Mouse (Mus musculus) gastrocnemius, postnatal 10 days (tissue): Measurements from ENCODE around the gene Rtn2. TPM values are rescaled to one million over a fixed set of nuclear protein-coding genes. Genes with fewer than 3 reads are reported as not detected.

Source experiments
- DNase-seq: peaks from one replicate; pipeline ENCODE4 v3.0.0; 2021; ENCODE audit warnings: mixed read lengths
- total RNA-seq, 2 experiments: library from RNA; stranded (reverse); gene quantifications; 2 replicates each; pipeline ENCODE4 v1.2.3; 2021

Rtn2 gene
- total RNA-seq, 2 experiments from 2014 or later = 669 to 730 TPM

DNA sequence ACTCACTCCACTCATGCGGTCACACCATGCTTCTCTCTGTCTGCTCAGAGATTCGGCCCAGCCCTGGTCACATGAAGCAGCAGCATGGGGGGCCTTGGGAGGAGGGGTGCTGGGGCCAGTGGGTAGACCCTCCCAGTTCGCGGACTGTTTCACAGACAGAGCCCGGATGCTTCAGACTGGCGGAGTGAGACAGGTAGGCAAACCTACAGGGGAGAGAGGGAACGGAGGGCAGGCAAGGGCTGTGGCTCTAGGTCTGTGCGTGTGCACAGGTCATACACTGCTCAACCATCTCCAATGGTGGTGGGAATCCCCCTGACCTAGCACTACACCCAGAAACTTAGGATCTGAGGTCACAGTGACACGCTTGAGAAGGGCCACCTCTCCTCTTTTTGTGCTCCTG is 37.0 kb downstream of the Rtn2 start:
- DNase-seq = no peak

DNA sequence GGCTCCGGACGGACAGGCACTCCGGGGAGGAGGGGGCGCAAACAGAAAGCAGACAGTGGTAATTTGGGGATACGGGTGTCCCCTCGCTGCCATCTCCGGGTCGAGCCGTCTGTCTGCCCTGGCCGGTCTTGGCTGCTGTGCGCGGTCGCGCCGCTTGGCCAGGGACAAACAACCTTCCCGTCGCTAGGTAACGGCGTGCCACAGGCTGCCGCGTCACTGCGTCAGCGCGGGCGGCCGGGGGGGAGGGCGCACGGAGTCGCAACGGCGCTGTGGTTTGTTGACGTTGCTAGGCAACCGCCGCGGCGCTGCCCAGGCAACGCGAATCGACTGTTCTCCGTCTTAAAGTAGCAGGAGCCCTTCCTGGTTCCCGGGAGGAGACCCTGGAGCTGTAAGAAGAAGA is 37.5 kb downstream of the Rtn2 start:
- peak; percentile 96 for DNase-seq

DNA sequence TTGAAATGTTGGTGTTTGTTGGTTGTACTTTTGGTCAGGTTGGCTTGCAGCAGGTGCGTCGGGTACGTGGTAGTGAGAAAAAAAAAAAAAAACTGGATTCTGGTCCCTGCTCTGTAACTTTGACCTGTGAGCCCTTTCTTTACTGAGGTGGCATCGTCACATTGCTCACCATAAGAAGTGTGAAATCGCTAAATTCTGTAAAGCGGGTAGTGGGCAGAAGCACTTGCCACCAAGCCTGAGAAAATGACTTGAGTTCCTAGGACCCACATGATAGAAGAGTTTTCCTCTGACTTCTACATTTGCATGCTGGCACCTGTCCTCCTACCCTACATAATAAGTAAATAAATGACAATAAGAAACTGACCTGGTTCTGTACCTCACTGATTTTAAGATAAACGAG is 38.2 kb downstream of the Rtn2 start:
- DNase-seq = no peak

GRCm38 (mm10) chr7:19321464-19321863 is 39.0 kb downstream of the Rtn2 start:
- no peak for DNase-seq

DNA sequence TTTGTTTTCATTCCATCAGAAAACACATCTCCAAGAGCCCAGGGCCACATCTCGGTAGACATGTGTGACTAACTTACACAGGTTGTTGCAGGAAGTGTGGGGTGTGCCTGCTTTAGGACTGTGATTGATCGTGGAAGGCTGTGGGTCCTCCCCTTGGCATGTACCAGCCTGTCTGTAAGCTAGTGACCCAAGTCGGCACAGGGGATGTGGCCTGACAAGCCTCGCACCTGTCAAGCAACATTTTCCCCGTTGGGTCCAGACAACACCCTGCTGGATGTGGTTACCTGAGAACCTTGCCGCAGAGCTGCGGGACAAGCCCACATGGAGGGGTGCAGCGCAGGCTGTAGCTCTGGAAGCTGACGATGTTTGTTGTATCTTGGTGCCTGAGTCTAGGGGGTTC is 40.1 kb downstream of the Rtn2 start:
- no peak for DNase-seq

DNA sequence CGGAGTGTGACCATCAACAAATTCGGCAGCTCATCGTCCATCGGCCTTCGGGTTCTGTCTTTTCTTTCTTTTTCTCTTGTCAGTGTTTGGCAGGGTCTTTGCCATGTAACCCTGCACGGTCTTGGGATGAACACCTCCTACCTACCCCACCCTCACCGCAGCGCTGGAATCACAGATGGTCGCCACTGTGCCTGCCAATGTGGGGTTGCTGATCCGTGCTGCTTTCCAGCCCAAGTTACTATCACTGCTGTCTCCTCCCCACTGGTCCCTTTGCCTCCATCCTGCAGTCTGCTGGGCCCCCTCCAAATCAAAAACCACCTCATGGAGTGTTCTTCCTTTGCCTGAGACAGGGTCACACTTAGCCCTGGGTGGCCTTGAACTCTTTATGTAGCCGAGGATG is 41.8 kb downstream of the Rtn2 start:
- DNase-seq = no peak

- no peak for DNase-seq
These were observed 43.1 kb downstream of the Rtn2 start for GRCm38 (mm10) chr7:19325262-19326199.

- DNase-seq = peak; percentile 87
These were observed 43.9 kb downstream of the Rtn2 start for GRCm38 (mm10) chr7:19326359-19326758.

- DNase-seq = peak; percentile 82
These were observed 44.7 kb downstream of the Rtn2 start for GRCm38 (mm10) chr7:19327128-19327527.

GRCm38 (mm10) chr7:19327782-19328181 is 45.4 kb downstream of the Rtn2 start:
- DNase-seq = no peak

GRCm38 (mm10) chr7:19328425-19328824 is 46.0 kb downstream of the Rtn2 start:
- DNase-seq = no peak

- no peak for DNase-seq
These were observed 49.5 kb downstream of the Rtn2 start for GRCm38 (mm10) chr7:19331910-19332309.

DNA sequence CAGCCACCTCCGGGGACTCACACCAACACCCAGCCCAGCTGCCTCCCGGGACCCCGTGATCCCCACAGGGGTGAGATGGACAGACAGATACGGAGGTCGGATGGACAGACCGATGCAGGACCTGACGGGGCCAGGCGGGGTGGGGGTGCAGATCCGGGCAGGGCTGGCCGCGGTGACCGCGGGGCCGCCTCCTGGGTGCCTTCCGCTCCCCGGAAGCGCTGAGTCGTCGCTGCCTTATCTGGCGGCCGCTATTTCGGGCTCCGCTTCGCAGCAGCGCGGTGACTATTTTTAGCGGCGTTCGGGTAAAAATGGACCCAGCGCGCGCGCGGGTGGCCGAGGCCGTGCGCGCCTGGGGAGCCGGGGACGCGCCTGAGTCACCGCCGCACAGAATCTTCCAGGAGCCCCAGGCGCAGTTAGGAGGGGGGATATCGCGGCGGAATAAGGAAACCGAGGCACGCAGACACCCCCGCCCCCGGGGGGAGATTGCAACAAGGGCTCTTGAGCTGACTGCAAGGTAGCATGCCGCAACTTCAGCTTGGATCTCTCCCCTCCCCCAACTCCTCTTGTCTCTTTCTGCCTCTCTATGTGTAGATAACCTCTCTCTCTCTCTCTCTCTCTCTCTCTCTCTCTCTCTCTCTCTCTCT is 50.4 kb downstream of the Rtn2 start:
- peak; percentile 78 for DNase-seq

GRCm38 (mm10) chr7:19335583-19335982 is 53.2 kb downstream of the Rtn2 start:
- DNase-seq = no peak

DNA sequence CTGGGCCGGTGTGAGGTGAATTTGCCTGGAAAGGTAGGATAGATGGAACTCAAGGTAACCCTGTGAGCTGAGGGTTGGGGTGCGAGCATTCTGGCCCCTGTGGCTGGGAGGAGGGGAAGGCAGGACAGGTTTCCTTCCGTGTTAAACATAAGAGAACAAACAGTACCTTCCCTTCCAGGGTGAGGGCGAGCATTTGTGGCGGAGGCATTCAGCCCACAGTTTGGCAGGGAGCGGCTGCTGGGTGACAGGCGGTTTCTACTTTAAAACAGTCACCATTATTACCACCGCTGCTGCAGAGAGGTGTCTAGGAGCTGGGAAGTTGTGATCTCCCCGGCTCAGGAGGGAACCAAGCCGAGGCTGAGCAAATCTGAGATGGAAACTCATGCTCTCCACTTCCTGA is 54.7 kb downstream of the Rtn2 start:
- no peak for DNase-seq

- DNase-seq = no peak
These were observed 55.6 kb downstream of the Rtn2 start for GRCm38 (mm10) chr7:19338060-19338459.

DNA sequence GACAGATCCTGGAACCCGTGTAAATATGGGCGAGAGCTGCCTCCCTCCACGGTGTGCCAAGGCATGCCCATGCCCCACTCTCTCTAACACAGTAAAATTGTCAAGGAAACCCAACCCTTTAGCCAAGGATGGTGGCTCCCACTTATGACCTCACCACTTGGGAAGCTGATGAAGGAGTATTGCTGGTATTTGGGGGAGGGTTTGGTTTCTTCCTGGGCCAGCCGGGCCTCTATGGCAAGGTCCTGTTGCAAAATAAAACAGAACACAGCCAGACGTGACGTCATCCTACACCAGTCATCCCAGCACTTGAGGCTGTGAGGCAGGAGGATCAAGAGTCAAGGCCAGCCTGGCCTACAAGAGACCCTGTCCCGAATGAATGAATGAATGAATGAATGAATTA is 56.2 kb downstream of the Rtn2 start:
- DNase-seq = no peak

- no peak for DNase-seq
These were observed 58.8 kb downstream of the Rtn2 start for GRCm38 (mm10) chr7:19341250-19341649.

DNA sequence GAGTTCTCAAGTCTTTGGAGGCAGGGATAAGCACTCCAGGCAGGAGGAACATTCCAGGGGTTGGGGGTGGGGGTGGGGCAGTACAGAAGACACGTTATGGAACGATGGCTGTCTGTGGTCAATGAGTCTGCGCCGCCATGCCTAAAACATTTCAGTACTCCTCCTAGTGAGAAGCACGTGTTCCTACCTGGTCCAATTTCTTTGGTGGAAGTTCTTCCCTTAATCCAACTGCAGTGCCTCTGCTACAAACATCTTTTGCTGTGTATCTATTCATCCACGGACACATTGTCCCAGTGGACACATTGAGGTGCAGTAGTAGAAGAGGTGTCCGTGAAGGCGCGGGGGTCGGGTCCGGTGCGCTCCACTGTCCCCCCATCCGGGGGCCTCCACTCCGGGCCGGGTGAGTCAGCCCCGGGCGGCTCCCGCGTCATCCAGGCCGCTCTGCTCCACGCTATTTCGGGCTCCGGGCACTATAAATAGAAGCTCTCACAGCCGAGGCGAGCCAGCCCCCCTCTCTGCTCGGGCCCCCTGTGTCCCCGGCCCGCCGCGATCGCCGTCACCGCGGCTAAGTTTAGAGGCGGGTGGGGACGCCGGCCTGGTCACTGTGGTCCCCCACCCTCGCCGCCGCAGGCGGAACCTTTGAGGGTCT is 59.5 kb downstream of the Rtn2 start:
- peak; percentile 59 for DNase-seq

- peak; percentile 90 for DNase-seq
These were observed 60.1 kb downstream of the Rtn2 start for GRCm38 (mm10) chr7:19342481-19343027.

DNA sequence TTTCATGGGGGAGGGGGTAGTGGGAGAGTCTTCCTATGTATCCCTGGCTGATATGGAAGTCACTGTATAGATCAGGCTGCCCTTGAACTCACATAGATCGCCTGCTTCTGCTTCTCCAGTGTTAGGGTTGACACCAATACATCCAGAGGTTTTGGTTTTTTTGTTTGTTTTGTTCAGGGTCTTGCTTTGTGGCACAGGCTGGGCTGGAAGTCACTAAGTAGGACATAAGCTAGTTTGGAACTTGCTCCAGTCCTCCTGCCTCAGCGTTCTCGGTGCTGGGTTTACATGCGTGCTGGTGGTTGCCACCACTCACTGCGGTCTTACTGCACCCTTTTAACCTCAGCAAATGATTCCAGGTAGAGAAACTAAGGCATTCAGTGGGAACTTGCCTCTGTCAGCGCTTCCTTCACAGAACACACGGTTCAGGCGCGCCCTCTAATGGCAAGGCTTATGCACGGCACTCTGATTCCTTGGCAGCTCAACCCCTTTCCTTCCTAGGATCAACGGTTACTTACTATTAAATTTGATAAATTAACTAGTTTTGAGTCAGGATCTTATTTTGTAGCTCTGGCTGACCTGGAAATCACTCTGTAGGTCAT is 60.9 kb downstream of the Rtn2 start:
- peak; percentile 71 for DNase-seq

- DNase-seq = no peak
These were observed 61.9 kb downstream of the Rtn2 start, which contains the start of gene Ercc1 for GRCm38 (mm10) chr7:19344237-19344847. Ercc1 (plus strand) TSS chr7:19344778.
